Mouse (Mus musculus) olfactory bulb, adult 2 months (tissue): Measurements from ENCODE around the gene Crisp1. TPM values are rescaled to one million over a fixed set of nuclear protein-coding genes. Genes with fewer than 3 reads are reported as not detected.

Experiments used
- H3K27ac ChIP-seq: fragments of 200-500 bp; 2 replicates; pipeline ENCODE4 v1.5.1; 2012; ENCODE audit warnings: low read depth, low read length; ENCODE audit not compliant: insufficient read depth
- H3K4me1 ChIP-seq: fragments of 200-500 bp; 2 replicates; pipeline ENCODE4 v1.6.1; 2012; ENCODE audit warnings: low read length; ENCODE audit not compliant: control insufficient read depth, insufficient read depth
- H3K4me3 ChIP-seq: fragments of 200-500 bp; 2 replicates; pipeline ENCODE4 v1.5.1; 2012; ENCODE audit warnings: mild to moderate bottlenecking, low read depth, low read length, moderate library complexity; ENCODE audit not compliant: insufficient read depth
- CTCF ChIP-seq: fragments of 200-500 bp; IDR thresholded peaks from 2 replicates; pipeline ENCODE4 v1.5.1; 2012; ENCODE audit warnings: low read depth, mild to moderate bottlenecking, low read length, moderate library complexity; ENCODE audit not compliant: insufficient read depth
- POLR2A ChIP-seq: fragments of 200-500 bp; IDR thresholded peaks from 2 replicates; pipeline ENCODE4 v1.6.1; 2012; ENCODE audit warnings: mild to moderate bottlenecking, low read depth, low read length, moderate library complexity; ENCODE audit not compliant: insufficient read depth
- WGBS: fragments of 180-500 bp; shearing (Covaris S2); methylation state at CpG from one replicate; pipeline ENCODE4 v1.1.7; 2018; 5-methylcytosine and 5-hydroxymethylcytosine counted together
- polyA plus RNA-seq: library from polyadenylated mRNA; stranded (reverse); fragments of >200 nt; gene quantifications from 2 replicates; pipeline ENCODE4 v1.2.4, GENCODE M21; 2012; ENCODE audit warnings: low replicate concordance; ENCODE audit not compliant: missing spikeins, insufficient read depth, insufficient read length

Crisp1 gene
- not detected in 2 replicates for polyA plus RNA-seq

DNA sequence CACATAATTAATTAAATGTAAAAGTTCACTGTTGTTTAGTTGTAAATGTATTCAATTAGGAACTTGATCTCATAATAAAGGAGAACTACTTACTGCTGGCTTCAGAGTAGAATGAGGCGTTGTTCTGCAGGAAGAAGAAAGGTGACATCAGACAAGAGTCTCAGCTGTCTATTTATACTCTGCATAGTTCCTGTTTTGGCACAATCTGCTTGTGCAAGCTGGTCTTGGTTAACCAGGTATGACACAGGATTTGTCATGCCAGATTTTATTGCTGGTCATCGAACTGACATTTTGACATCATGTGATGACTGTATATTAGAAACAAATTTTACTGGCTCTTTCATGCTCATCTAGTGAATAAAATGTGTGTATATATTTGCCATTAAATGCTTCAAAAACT lies at the start of gene Crisp1:
TSS of gene Crisp1 (minus strand) at position 146 of the 400 bp plus-strand sequence.
- no peaks in the 10 kb centered on the region for H3K4me1 ChIP-seq
- no peak within 1 kb of the TSS for H3K27ac ChIP-seq
- 73% methylated on average over 2 of the region's 2 CpGs for WGBS
- no peak within 1 kb of the TSS for H3K4me3 ChIP-seq
- TF ChIP-seq POLR2A (no peak), CTCF (no peak)

DNA sequence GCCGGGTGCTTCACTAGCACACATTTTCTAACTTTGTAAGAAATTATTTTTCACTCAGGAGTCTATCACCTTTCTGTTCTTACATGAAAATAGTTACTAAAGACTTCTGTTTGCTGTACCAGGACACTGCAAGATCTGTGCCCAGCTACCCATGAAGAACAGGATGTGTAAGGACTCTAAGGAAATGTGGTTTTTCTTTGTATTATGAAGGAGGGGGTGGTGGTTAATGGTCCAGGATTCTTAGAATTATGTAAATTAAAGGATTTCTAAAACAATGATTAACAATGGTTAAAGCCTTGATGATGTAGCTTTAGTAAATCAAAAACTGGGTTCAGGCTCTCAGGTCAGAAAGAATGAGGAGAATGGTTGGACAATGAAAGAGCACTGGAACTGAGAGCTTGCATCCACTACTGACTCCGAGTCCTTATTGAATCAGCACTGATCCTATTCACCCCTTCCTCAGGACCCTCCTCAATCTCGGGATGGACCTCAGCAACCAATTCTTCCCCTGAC lies 23.5 kb upstream of the Crisp1 start:
- WGBS, result 57% methylated on average over 3 of the region's 3 CpGs
- H3K4me1 ChIP-seq, result no peaks in the 10 kb centered on the region
- TF ChIP-seq POLR2A (no peak), CTCF (no peak)
- no peak overlapping the region for H3K4me3 ChIP-seq
- no peak overlapping the region for H3K27ac ChIP-seq

DNA sequence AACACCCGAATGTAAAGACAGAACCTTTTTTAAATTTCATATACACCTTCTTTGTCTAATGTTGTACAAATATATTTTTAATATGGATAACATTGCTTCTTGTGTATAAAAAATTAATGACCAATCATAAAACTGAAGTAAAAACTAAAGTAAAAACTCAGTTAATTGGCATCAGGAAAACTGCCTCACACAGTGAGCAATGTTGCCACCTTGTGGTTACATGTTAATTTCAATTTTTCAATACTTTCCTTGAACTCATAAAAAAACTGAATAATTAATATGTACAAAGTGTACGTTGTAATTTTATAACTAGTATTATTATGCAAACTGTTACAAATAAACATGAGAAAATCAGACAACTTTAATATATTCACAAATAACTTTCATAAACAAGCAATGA lies 33.6 kb downstream of the Crisp1 start:
- TF ChIP-seq POLR2A, result no peak

DNA sequence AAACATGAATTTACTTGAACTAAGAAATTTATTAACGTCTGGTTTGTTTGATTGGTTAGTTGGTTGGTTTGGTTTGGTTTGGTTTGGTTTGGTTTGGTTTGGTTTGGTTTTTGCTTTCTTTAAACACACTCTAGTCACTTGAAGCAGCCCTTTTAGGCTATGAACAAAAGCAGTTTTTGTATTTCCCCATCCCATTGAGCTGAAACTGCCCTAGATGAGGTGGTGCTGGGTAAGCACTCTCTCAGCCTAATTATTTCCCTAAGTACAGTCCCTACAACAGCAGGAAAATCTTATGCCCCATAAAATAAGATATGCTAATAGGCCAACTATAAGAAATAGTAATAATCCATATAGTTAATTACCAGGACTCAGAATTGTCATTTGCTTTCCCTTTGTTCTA lies 43.5 kb downstream of the Crisp1 start:
- Histone ChIP-seq H3K4me1 (no peaks in the 10 kb centered on the region), H3K27ac (no peak overlapping the region), H3K4me3 (no peak overlapping the region)
- TF ChIP-seq CTCF (no peak), POLR2A (no peak)
- WGBS, result 17% methylated on average over 1 of the region's 1 CpGs

More for the DNA sequence above, 33.6 kb downstream of the Crisp1 start:
- no peak overlapping the region for H3K27ac ChIP-seq
- H3K4me1 ChIP-seq, result no peaks in the 10 kb centered on the region
- WGBS, result 67% methylated on average over 2 of the region's 2 CpGs
- H3K4me3 ChIP-seq, result no peak overlapping the region

DNA sequence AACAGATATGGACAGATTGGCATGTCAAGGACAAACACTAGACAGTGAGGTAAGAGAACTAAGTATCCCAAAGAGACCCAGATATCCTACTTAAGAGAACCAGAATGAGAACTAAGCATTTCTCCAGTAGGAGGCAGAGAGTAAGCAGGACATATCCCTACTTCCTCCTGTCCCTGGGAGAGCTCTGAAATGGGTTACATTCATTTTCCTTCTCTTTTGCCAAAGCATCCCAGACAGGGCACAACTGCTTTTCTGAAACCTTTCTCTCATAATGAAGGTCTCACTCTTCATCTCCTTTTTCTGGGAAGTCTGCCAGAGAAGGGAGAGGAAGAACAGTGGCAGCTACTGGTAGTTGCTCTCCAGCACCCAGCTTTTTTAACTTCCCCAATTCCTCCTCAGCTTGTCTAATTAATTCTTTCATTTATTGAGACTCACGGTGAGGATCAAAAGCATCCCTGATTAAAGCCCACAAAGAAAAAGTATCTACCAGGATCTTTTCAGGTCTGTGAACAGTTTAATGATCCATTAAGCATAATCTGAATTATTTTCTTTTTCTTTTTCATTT lies 44.0 kb downstream of the Crisp1 start:
- H3K4me1 ChIP-seq, result no peaks in the 10 kb centered on the region
- TF ChIP-seq CTCF (no peak), POLR2A (no peak)
- H3K27ac ChIP-seq, result no peak overlapping the region
- no peak overlapping the region for H3K4me3 ChIP-seq
- 6% methylated on average over 1 of the region's 1 CpGs for WGBS

DNA sequence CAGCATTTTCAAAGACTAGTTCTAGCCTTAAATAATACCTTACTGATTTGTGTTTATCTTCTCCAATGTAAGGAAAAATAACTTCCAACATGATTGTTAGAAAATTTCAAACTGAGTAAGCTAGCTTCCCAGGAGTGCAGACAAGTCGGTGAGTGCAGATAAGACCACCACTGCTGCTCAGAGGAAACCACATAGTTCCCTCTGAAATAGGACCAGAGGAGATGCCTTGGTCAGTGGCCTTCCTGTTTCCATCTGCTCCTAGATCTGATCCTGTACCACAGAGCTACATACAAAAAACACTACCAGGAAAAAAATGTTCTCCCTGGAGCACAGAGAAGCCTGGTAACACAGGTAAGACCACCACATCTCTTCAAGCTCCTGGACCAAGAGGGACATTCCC lies 66.5 kb downstream of the Crisp1 start:
- Histone ChIP-seq H3K4me3 (no peak overlapping the region), H3K4me1 (no peaks in the 10 kb centered on the region), H3K27ac (no peak overlapping the region)
- 87% methylated on average over 1 of the region's 1 CpGs for WGBS
- TF ChIP-seq CTCF, result no peak
- TF ChIP-seq POLR2A, result no peak

Other genes with a start within 250 kb of the Crisp1 start
- gene AC192777.2, start 223.8 kb downstream of the Crisp1 start, polyA plus RNA-seq, result not detected in 2 replicates
- not detected in 2 replicates for gene Pgk2, start 110.6 kb downstream of the Crisp1 start, polyA plus RNA-seq
- gene Crisp3, start 76.9 kb downstream of the Crisp1 start, polyA plus RNA-seq, result not detected in 2 replicates
- gene Esp8, start 200.8 kb upstream of the Crisp1 start, polyA plus RNA-seq, result not detected in 2 replicates
- gene Esp6, start 242.3 kb upstream of the Crisp1 start, polyA plus RNA-seq, result not detected in 2 replicates